Mouse (Mus musculus): ENCODE data around the gene Vmn2r62.
"Not testable (repeated sequence)": the region's sequence is repeated elsewhere in the genome, so short reads cannot be mapped to it uniquely, and the experiment has no call there.

The Vmn2r62 gene

DNA sequence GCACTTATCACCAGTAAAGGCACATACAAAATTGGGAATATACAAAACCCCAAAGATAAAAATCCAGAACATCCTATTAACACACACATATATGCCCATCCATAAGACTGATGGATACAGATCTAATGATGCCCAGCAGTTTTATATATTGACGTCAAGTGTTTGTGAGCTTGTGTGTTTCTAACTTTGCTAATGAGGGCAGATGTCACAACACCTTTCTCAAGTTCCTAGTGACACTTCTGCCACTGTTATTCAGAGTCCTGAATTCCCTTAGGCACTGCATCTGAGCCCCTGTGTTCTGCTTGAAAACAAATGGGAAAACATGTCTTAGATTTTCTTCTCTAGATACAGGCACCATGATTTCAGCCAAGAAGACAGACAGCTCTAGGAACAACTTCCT is at the start of gene Vmn2r62:
Gene Vmn2r62, minus strand, starts transcription at position 101 of the 400 bp plus-strand sequence.
- not testable (repeated sequence) for DNase-seq

DNA sequence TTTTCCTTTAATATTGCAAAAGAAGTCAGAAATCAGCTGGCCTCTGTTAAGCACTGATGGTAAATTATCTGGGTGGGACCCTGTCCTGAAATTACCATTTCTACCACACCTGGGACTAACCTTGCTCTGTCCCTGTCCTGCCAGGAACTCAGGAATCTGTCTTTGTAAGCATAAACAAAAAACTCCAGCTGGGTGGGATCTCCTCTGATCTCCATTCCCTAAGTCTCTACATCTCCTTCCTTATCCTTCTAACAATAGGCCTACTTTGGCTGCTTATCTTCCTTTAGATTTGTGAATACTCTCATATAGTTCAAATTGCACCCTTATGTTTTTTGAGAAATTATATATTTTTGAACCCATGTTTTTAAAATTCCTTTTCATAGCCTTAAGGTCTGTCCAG is 45.0 kb upstream of the Vmn2r62 start:
- not testable (repeated sequence) for DNase-seq

DNA sequence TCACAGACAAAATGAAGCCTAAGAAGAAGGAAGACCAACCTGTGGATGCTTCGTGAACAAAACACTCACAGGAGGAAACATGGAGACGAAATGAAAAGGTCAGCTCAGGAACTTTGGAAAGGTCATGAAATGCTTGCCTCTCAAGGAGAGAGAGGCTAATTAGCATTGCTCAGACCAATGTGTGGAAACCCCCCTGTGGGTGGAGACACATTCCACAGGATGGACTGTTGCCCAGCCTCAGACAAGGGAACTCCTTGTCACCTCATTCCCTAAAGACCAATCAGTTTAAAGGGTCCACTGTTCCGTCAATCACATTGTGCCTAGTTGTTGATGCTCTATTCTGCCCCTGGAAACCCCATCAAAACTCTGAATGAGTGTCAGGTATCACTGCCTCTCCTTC is 38.9 kb upstream of the Vmn2r62 start:
- no peak for DNase-seq

DNA sequence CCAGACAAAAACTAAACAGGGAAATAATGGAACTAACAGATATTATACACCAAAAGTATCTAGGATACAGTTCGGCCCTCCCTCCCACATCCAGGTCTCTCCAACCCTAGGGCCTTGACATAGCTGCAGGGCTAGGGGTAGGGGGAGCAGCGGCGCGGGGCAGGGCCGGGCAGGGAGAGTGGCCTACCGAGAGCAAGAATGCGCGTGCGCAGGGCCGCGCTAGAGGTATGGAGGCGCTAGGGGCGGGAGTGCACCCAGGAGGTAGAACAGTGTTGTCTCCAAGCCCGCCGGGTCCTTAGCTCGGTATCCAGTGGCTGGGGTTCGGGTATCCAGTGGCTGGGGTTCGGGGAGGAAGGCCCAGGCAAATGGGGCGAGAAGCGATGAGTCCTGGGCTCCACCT is 43.5 kb downstream of the Vmn2r62 start:
- no peak for DNase-seq

DNA sequence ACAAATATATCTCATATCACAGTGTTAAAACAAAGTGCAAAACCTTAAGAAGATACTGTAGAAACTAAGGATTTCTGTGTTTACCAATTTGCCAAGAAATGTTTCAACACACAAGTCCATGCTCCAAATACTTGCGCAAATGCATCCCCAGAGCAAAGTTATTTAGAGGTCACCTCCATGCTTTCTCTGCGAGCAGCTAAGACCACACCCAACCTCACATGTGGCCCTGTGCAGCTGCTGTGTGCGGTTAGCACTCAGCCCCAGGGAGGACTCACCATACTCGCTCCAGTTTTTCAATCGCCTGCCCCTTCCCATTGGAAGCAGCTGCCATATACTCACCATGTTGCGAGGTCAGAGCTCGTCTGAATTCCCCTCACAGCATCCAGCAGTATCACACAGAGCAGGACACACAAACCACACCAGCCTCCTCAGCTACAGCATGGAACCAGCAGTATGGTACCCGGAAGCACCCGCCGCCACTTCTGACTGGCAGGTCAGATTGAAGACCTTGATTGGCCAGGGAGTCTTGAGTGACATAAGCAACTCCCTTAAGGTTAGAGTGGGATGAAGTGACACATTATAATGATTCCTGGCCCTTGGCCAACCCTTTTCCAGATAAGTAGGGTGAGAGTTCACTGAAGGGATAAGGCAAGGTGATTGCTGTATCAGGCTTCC is 54.7 kb downstream of the Vmn2r62 start:
- DNase-seq = no peak

DNA sequence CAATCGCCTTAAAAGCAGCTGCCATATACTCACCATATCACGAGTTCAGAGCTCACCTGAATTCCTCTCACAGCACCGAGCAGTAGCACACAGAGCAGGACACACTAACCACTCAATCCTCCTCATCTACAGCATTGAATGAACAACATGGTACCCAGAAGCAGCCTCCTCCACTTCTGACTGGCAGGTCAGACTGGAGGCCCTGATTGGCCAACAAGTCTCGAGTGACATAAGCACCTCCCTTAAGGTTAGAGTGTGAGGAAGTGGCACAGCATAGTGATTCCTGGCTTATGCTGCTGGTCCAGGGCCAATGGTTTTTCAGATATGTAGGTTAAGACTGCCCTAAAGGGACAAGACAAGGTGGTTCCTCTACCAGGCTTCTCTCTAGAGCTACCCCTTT is 66.4 kb downstream of the Vmn2r62 start, which contains the start of gene Gm17067:
Gene Gm17067, minus strand, starts transcription at position 101 of the 400 bp plus-strand sequence.
- DNase-seq = not testable (repeated sequence)

Measured in thymus, postnatal 14 days (tissue).